Mouse (Mus musculus) embryo, embryonic 9.5 days (tissue): ENCODE data around the gene Sptbn1.

Experiments
- DNase-seq: peaks from one replicate; pipeline ENCODE4 v3.0.0-alpha.2; 2017; ENCODE audit errors: extremely low spot score

Sptbn1 gene

GRCm38 (mm10) chr11:30211141-30211540 is 56.8 kb downstream of the Sptbn1 start:
- DNase-seq, result no peak

- no peak for DNase-seq
Observed at GRCm38 (mm10) chr11:30210100-30210811, 57.7 kb downstream of the Sptbn1 start.

GRCm38 (mm10) chr11:30209495-30209894 is 58.5 kb downstream of the Sptbn1 start:
- DNase-seq, result no peak

GRCm38 (mm10) chr11:30204398-30204797 is 63.6 kb downstream of the Sptbn1 start:
- no peak for DNase-seq

GRCm38 (mm10) chr11:30200391-30200790 is 67.6 kb downstream of the Sptbn1 start:
- DNase-seq, result no peak

- DNase-seq, result peak; percentile 87
Observed at GRCm38 (mm10) chr11:30198091-30198675, 69.8 kb downstream of the Sptbn1 start.

GRCm38 (mm10) chr11:30197564-30198090 is 70.3 kb downstream of the Sptbn1 start:
- peak; percentile 72 for DNase-seq

GRCm38 (mm10) chr11:30196368-30197070 is 71.5 kb downstream of the Sptbn1 start:
- DNase-seq, result no peak

- DNase-seq, result no peak
Observed at GRCm38 (mm10) chr11:30195756-30196155, 72.2 kb downstream of the Sptbn1 start.

GRCm38 (mm10) chr11:30194800-30195199 is 73.2 kb downstream of the Sptbn1 start:
- DNase-seq, result no peak

GRCm38 (mm10) chr11:30190959-30191358 is 77.0 kb downstream of the Sptbn1 start:
- no peak for DNase-seq

- DNase-seq, result no peak
Observed at GRCm38 (mm10) chr11:30190119-30190518, 77.9 kb downstream of the Sptbn1 start.

- DNase-seq, result no peak
Observed at GRCm38 (mm10) chr11:30186902-30187470, 81.0 kb downstream of the Sptbn1 start.

- no peak for DNase-seq
Observed at GRCm38 (mm10) chr11:30184527-30184926, 83.4 kb downstream of the Sptbn1 start.

GRCm38 (mm10) chr11:30182716-30183411 is 85.1 kb downstream of the Sptbn1 start:
- DNase-seq, result no peak

GRCm38 (mm10) chr11:30178193-30178592 is 89.8 kb downstream of the Sptbn1 start:
- DNase-seq, result no peak

- no peak for DNase-seq
Observed at GRCm38 (mm10) chr11:30177145-30177840, 90.7 kb downstream of the Sptbn1 start.

GRCm38 (mm10) chr11:30176111-30176510 is 91.9 kb downstream of the Sptbn1 start:
- DNase-seq, result no peak

- DNase-seq, result no peak
Observed at GRCm38 (mm10) chr11:30175623-30176022, 92.4 kb downstream of the Sptbn1 start.

- no peak for DNase-seq
Observed at GRCm38 (mm10) chr11:30171586-30172178, 96.3 kb downstream of the Sptbn1 start.

GRCm38 (mm10) chr11:30171184-30171583 is 96.8 kb downstream of the Sptbn1 start:
- no peak for DNase-seq
